Mouse (Mus musculus): ENCODE results near the gene Neurl1a. TPM values are rescaled to one million over a fixed set of nuclear protein-coding genes. Genes with fewer than 3 reads are reported as not detected.

The Neurl1a gene
- total and polyA plus RNA-seq, 3 experiments, result 0.03 TPM; not detected in 2

- TF ChIP-seq E2F4 (IDR thresholded peaks at IDR 0.05; ENCODE audit: borderline replicate concordance, low read depth, low read length) (no peak), MAX (IDR thresholded peaks at IDR 0.05; ENCODE audit: low read length) (0 out of 2 replicates have a peak, but pooled peaks have one; percentile 56), MEF2A (IDR thresholded peaks at IDR 0.05; ENCODE audit: extremely low read depth, insufficient replicate concordance, low read depth, low read length, poor library complexity, severe bottlenecking) (no peak), CHD1 (IDR thresholded peaks at IDR 0.05; ENCODE audit: low read depth, low read length) (0 out of 2 replicates have a peak, but pooled peaks have one; percentile 26), KAT2A (conservative IDR thresholded peaks at IDR 0.05; ENCODE audit: low read depth, low read length) (no peak), NELFE (IDR thresholded peaks at IDR 0.05; ENCODE audit: low read depth, low read length) (no peak), POLR2AphosphoS2 (IDR thresholded peaks at IDR 0.05; ENCODE audit: low read length) (no peak), TBP (IDR thresholded peaks at IDR 0.05; ENCODE audit: low read depth, low read length) (peak; percentile 33; the same call in 1 of the 2 replicates), MYB (IDR thresholded peaks at IDR 0.05; ENCODE audit: low read depth, low read length) (no peak), HCFC1 (IDR thresholded peaks at IDR 0.05; ENCODE audit: low read depth, low read length) (peak; percentile 62), EP300 (IDR thresholded peaks at IDR 0.05; ENCODE audit: low read depth in 1 of 2, low read length in 2 of 2) (no peak), TCF12 (IDR thresholded peaks at IDR 0.05; ENCODE audit: low read depth, low read length) (peak; percentile 42; the same call in 1 of the 2 replicates), TAL1 (IDR thresholded peaks at IDR 0.05; ENCODE audit: low read length) (no peak), ZKSCAN1 (IDR thresholded peaks at IDR 0.05; ENCODE audit: low read depth, low read length) (no peak), ELF1 (IDR thresholded peaks at IDR 0.05; ENCODE audit: low read depth, low read length) (peak; percentile 68; the same call in 1 of the 2 replicates), MAZ (IDR thresholded peaks at IDR 0.05; ENCODE audit: low read depth, low read length) (peak; percentile 54; the same call in 1 of the 2 replicates), NRF1 (IDR thresholded peaks at IDR 0.05; ENCODE audit: insufficient read depth, low read depth, low read length, poor library complexity, severe bottlenecking) (no peak), MAFK (IDR thresholded peaks at IDR 0.05; ENCODE audit: borderline replicate concordance, low read depth, low read length) (no peak), GABPA (IDR thresholded peaks at IDR 0.05; ENCODE audit: low read depth, low read length) (0 out of 2 replicates have a peak, but pooled peaks have one; percentile 23)
These were observed 9.7 kb upstream of the Neurl1a start (continued) for GRCm38 (mm10) chr19:47168793-47169412.

- DNase-seq (ENCODE audit: low read depth, low spot score), result peak; percentile 65
- no peak overlapping the region for H3K9ac ChIP-seq (ENCODE audit: control insufficient read depth, low read depth, low read length, poor library complexity, severe bottlenecking)
- H3K79me2 ChIP-seq (ENCODE audit: control insufficient read depth, insufficient read depth, low read length, poor library complexity), result no peaks in the 10 kb centered on the region
- H3K36me3 ChIP-seq (ENCODE audit: control insufficient read depth in 1 of 2, insufficient read depth in 2 of 2, low read length in 2 of 2), result no peaks in the 10 kb centered on the region
- H3K27me3 ChIP-seq (ENCODE audit: control insufficient read depth in 1 of 2, insufficient read depth in 2 of 2, low read length in 2 of 2), result peaks cover 0 to 1% of the 10 kb centered on the region in 2 experiments; a peak in 3 of 4 replicates
- TF ChIP-seq MAZ (IDR thresholded peaks at IDR 0.05; ENCODE audit: low read depth, low read length) (no peak), MEF2A (IDR thresholded peaks at IDR 0.05; ENCODE audit: extremely low read depth, insufficient replicate concordance, low read depth, low read length, poor library complexity, severe bottlenecking) (no peak), JUND (IDR thresholded peaks at IDR 0.05; ENCODE audit: low read depth, low read length) (no peak), CHD1 (IDR thresholded peaks at IDR 0.05; ENCODE audit: low read depth, low read length) (no peak), MAX (IDR thresholded peaks at IDR 0.05; ENCODE audit: low read length) (peak; percentile 31; the same call in 1 of the 2 replicates), RAD21 (IDR thresholded peaks at IDR 0.05; ENCODE audit: low read depth, low read length) (peak; percentile 46), CTCF (IDR thresholded peaks at IDR 0.05 in 2 of 3, conservative IDR thresholded peaks at IDR 0.05 in 1 of 3; ENCODE audit: control insufficient read depth in 1 of 3, insufficient read depth in 1 of 3, low read depth in 2 of 3, low read length in 3 of 3, poor library complexity in 1 of 3, severe bottlenecking in 1 of 3) (peak; percentile 51 to 71 (median 70); a peak in 5 of 6 replicates), USF1 (IDR thresholded peaks at IDR 0.05; ENCODE audit: low read depth, low read length) (peak; percentile 66), E2F4 (IDR thresholded peaks at IDR 0.05; ENCODE audit: borderline replicate concordance, low read depth, low read length) (no peak), GATA1 (IDR thresholded peaks at IDR 0.05; ENCODE audit: low read depth, low read length) (peak; percentile 16; the same call in 1 of the 2 replicates), UBTF (IDR thresholded peaks at IDR 0.05; ENCODE audit: borderline replicate concordance, insufficient read depth, low read depth, low read length) (no peak), ZMIZ1 (IDR thresholded peaks at IDR 0.05; ENCODE audit: low read depth, low read length) (no peak), SMC3 (IDR thresholded peaks at IDR 0.05; ENCODE audit: low read depth, low read length) (peak; percentile 60), ZC3H11A (IDR thresholded peaks at IDR 0.05; ENCODE audit: low read depth, low read length) (peak; percentile 24; the same call in 1 of the 2 replicates), POLR2AphosphoS2 (IDR thresholded peaks at IDR 0.05; ENCODE audit: low read length) (no peak), MYC (IDR thresholded peaks at IDR 0.05; ENCODE audit: low read depth, low read length) (peak; percentile 68)
- no peak overlapping the region for H3K27ac ChIP-seq (ENCODE audit: control insufficient read depth, low read depth, low read length)
- no peaks in the 10 kb centered on the region for H3K9me3 ChIP-seq (replicated peaks; ENCODE audit: insufficient read depth, low read length)
- no peak overlapping the region for H3K4me3 ChIP-seq (ENCODE audit: control insufficient read depth in 1 of 2, insufficient read depth in 1 of 2, low read depth in 2 of 2, low read length in 2 of 2)
- H3K4me1 ChIP-seq (ENCODE audit: control insufficient read depth in 1 of 2, insufficient read depth in 2 of 2, low read length in 2 of 2), result no peaks in the 10 kb centered on the region
These were observed 4.1 kb upstream of the Neurl1a start for GRCm38 (mm10) chr19:47174515-47174914.

All from MEL (cell line).